Mouse (Mus musculus) ES-E14 (cell line): ENCODE results near the gene Nup93. TPM values are rescaled to one million over a fixed set of nuclear protein-coding genes. Genes with fewer than 3 reads are reported as not detected.

Source experiments
- DNase-seq: peaks from one replicate; pipeline ENCODE4 v3.0.0-alpha.2; 2013; ENCODE audit warnings: low read depth, low spot score
- H3K27ac ChIP-seq: 2 replicates; pipeline ENCODE4 v1.5.1; 2012; ENCODE audit warnings: low read depth, mild to moderate bottlenecking, low read length, moderate library complexity, mixed read lengths; ENCODE audit not compliant: poor library complexity, insufficient read depth, severe bottlenecking
- H3K36me3 ChIP-seq: 2 replicates; pipeline ENCODE4 v1.6.1; 2012; ENCODE audit warnings: mild to moderate bottlenecking, low read length, moderate library complexity, mixed read lengths; ENCODE audit not compliant: control insufficient read depth, poor library complexity, insufficient read depth, severe bottlenecking
- H3K4me1 ChIP-seq, 2 experiments: fragments of 150-350 bp in 1 of 2; sonication (generic) in 1 of 2; 2 replicates each; pipeline ENCODE4 v1.6.1; 2012; ENCODE audit warnings: low read length in 2 of 2, mild to moderate bottlenecking in 1 of 2, mixed read lengths in 1 of 2; ENCODE audit not compliant: control insufficient read depth in 2 of 2, insufficient read depth in 2 of 2, poor library complexity in 1 of 2
- H3K4me3 ChIP-seq, 2 experiments: fragments of 150-350 bp in 1 of 2; sonication (generic) in 1 of 2; 2 replicates each; pipeline ENCODE4 v1.5.1; 2012; ENCODE audit warnings: low read length in 2 of 2, low read depth in 1 of 2, mild to moderate bottlenecking in 1 of 2, mixed read lengths in 1 of 2; ENCODE audit not compliant: insufficient read depth in 1 of 2, poor library complexity in 1 of 2, severe bottlenecking in 1 of 2
- H3K9ac ChIP-seq: 2 replicates; pipeline ENCODE4 v1.6.1; 2012; ENCODE audit warnings: low read depth, mild to moderate bottlenecking, low read length, mixed read lengths; ENCODE audit not compliant: poor library complexity, insufficient read depth, severe bottlenecking
- H3K9me3 ChIP-seq: fragments of 150-350 bp; sonication (generic); 2 replicates; pipeline ENCODE4 v1.6.1; 2012; ENCODE audit warnings: low read depth, mild to moderate bottlenecking, low read length; ENCODE audit not compliant: control insufficient read depth, insufficient read depth
- CHD2 ChIP-seq: IDR thresholded peaks from 2 replicates; pipeline ENCODE4 v1.6.1; 2014; ENCODE audit warnings: mild to moderate bottlenecking, low read depth, low read length, inconsistent platforms
- HCFC1 ChIP-seq: IDR thresholded peaks from 2 replicates; pipeline ENCODE4 v1.6.1; 2012; ENCODE audit warnings: low read length, inconsistent platforms, borderline replicate concordance; ENCODE audit not compliant: insufficient read depth
- MAFK ChIP-seq: IDR thresholded peaks from 2 replicates; pipeline ENCODE4 v1.6.1; 2014; ENCODE audit warnings: mild to moderate bottlenecking, low read depth, low read length, inconsistent platforms; ENCODE audit not compliant: insufficient read depth
- ZC3H11A ChIP-seq: IDR thresholded peaks from 2 replicates; pipeline ENCODE4 v1.6.1; 2012; ENCODE audit warnings: low read depth, mild to moderate bottlenecking, inconsistent platforms, low read length, borderline replicate concordance
- ZNF384 ChIP-seq: IDR thresholded peaks from 2 replicates; pipeline ENCODE4 v1.6.1; 2012; ENCODE audit warnings: low read depth, low read length, inconsistent platforms
- in situ Hi-C, 2 experiments: fragments of 600-800 bp; cut with MboI; formaldehyde crosslinking; loops; one replicate each; pipeline ENCODE4 v1.15.1; 2025; ENCODE audit warnings: low sequenced_read_pairs in 2 of 2, inconsistent platforms in 1 of 2; ENCODE audit not compliant: unreplicated experiment in 2 of 2
- total RNA-seq: library from RNA; depleted of rRNA; stranded (reverse); fragments of 300-350 nt; gene quantifications from 2 replicates; pipeline ENCODE4 v1.2.3, GENCODE M21; 2012

The Nup93 gene
- total RNA-seq, 1 experiment, result 92.5 TPM

DNA sequence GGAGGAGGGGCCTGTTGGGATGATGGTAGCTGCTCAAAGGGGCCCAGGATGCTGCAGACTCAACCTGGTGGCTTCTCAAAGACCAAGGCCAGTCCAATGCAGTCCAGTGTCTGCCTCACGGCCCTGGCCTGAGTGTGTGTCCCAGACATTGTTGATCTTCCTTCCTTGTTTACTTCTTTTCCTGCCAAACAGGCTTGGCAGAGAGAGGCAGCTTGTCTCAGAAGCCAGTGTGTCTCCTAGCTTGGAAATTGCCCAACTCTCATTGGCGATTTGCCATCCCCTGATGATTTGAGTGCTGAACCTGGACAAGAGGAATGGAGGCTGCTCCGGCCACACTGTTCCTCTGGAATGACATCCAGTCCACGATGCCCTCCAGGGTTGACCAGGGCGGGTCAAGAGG lies 144.2 kb downstream of the Nup93 start:
- Histone ChIP-seq H3K9ac (no peak overlapping the region), H3K4me3 (no peak overlapping the region), H3K9me3 (no peaks in the 10 kb centered on the region), H3K4me1 (no peaks in the 10 kb centered on the region), H3K36me3 (no peaks in the 10 kb centered on the region), H3K27ac (no peak overlapping the region)
- in situ Hi-C loops, result no loop called here
- no peak for DNase-seq
- TF ChIP-seq MAFK (no peak), HCFC1 (no peak), CHD2 (no peak), ZNF384 (no peak), ZC3H11A (no peak)

DNA sequence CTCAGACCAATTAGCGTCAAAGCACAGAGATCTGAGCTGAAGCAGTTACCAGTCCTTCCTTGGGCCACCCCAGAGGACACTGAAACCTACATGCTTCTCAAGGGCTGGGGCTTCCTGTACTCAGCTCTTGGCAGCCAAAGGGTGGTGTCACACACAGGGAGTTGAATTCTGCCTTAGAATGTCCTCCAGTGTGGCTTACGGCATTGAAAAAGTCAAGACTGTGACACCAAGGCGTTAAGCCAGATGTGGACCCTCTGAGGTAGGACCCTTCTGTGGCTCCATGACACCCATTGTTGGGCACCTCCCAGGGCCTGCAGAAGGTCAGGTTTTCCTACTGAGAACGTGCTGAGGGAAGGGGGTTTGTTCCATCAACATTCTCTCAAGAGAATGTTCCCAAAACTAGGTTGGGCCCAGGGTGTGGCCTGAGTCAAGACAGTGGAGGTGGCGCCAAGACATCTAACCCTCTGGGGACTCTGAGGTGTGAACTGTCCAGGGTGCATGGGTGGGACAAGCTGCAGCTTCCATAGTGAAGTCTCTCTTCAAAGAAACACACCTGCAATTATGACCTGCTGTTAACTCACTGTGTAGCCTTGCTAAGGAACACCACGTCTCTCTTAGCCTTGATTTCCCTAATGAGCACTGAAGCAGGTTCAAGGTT lies 147.5 kb downstream of the Nup93 start:
- no peak for TF ChIP-seq MAFK
- TF ChIP-seq ZC3H11A, result no peak
- no peaks in the 10 kb centered on the region for H3K9me3 ChIP-seq
- no peaks in the 10 kb centered on the region for H3K4me1 ChIP-seq
- in situ Hi-C loops, result no loop called here
- H3K36me3 ChIP-seq, result no peaks in the 10 kb centered on the region
- no peak overlapping the region for H3K27ac ChIP-seq
- H3K4me3 ChIP-seq, result no peak overlapping the region
- DNase-seq, result no peak
- H3K9ac ChIP-seq, result no peak overlapping the region

DNA sequence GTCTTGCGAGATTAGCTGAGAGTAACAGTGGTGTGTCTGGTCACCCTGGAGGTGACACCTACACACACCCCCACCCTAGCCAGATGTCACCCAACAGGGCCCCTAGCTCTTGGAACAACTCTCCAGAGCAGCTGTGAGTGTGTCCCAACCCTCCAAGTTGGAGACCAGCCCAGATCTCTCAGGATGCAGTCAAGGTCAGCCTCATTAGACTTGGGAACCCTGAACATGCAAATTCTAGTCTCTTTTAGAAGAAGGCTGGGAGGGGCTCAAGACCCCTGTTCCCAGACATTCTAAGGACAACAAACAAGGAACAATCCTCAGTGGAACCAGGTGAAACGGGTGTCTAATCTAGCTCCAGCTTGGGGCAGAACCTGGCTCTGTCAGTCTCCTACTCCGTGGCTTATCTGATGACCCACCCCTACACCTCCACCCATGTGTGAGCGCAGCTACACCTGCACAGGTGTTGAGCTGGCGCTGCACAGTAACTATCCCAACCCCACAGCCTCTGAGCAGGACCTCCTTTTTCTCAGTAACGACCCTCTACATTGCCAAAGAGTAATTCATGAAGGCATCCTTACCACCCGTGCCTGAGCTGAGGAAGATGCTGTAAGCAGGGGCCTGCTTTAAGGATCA lies 148.4 kb downstream of the Nup93 start:
- in situ Hi-C loops, result no loop called here

DNA sequence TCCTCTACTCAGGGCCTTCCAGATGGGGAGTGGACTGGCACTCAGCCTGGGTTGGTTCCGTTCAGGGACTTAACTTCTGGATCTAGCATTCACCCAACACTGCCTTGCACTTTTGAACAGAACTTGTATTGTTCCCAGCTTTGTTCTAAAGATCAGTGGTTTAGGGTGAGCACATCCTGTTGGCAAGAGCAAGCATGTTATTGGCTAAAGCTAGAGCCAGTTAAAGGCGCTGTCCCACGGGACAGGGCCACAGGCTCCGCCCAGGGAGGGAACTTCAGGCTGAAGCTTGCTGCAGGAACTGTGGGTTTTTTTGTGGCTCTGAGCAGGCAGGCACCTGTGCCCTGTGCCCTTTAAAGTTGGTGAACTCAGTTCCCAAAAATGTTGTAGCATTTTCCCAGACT lies 148.9 kb downstream of the Nup93 start:
- DNase-seq, result no peak
- H3K4me1 ChIP-seq, result no peaks in the 10 kb centered on the region

More for the DNA sequence above, 148.4 kb downstream of the Nup93 start:
- Histone ChIP-seq H3K9ac (no peak overlapping the region), H3K4me1 (no peaks in the 10 kb centered on the region), H3K9me3 (no peaks in the 10 kb centered on the region), H3K36me3 (no peaks in the 10 kb centered on the region), H3K27ac (no peak overlapping the region), H3K4me3 (no peak overlapping the region)
- TF ChIP-seq HCFC1 (no peak), MAFK (no peak), CHD2 (no peak), ZC3H11A (no peak), ZNF384 (no peak)
- DNase-seq, result no peak

DNA sequence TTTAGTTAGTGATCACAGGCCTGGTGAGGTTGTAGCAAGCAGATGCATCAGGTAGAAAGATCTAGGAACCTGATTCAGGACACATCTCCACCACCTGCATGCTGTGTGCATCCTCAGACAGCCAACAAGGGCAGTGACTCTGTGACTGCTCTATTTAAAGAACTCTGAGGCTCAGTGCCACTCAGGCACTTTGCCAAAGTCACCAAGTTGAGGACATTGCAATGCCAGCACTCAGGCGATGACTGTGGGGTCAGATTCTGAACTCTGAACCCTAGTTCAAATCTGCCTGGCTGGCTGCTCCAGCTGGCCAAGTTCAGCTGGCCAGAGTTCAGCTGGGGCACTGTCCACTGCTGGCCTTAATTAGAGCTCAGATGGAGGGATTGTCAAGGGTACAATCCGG lies 149.5 kb downstream of the Nup93 start:
- in situ Hi-C loops, result no loop called here

More for the DNA sequence above, 148.9 kb downstream of the Nup93 start:
- H3K4me3 ChIP-seq, result no peak overlapping the region
- H3K27ac ChIP-seq, result no peak overlapping the region
- TF ChIP-seq ZNF384, result no peak
- TF ChIP-seq ZC3H11A, result no peak
- TF ChIP-seq HCFC1, result no peak
- TF ChIP-seq MAFK, result no peak
- in situ Hi-C loops, result no loop called here
- no peaks in the 10 kb centered on the region for H3K9me3 ChIP-seq
- no peaks in the 10 kb centered on the region for H3K36me3 ChIP-seq
- no peak overlapping the region for H3K9ac ChIP-seq

More for the DNA sequence above, 149.5 kb downstream of the Nup93 start:
- no peak overlapping the region for H3K4me3 ChIP-seq
- no peaks in the 10 kb centered on the region for H3K36me3 ChIP-seq
- DNase-seq, result no peak
- H3K4me1 ChIP-seq, result no peaks in the 10 kb centered on the region
- TF ChIP-seq CHD2 (no peak), MAFK (no peak), ZNF384 (no peak), ZC3H11A (no peak), HCFC1 (no peak)
- H3K9ac ChIP-seq, result no peak overlapping the region
- no peak overlapping the region for H3K27ac ChIP-seq
- H3K9me3 ChIP-seq, result no peaks in the 10 kb centered on the region
